Mouse (Mus musculus): ENCODE results near the gene Olfr65. TPM values are rescaled to one million over a fixed set of nuclear protein-coding genes. Genes with fewer than 3 reads are reported as not detected.
A peak's percentile ranks its signal among the peaks of the same experiment; 100 is the strongest.

Olfr65 gene
- not detected in 2 replicates for polyA plus RNA-seq (2015; fragmentation: Nextera tagmentation; extraction: Ambion mirVana)

- H3K27ac ChIP-seq: no peak within 1 kb of the TSS
- H3K4me3 ChIP-seq (replicated peaks): no peak within 1 kb of the TSS
- no peaks in the 10 kb centered on the region for H3K9me3 ChIP-seq
- H3K4me1 ChIP-seq (replicated peaks): no peaks in the 10 kb centered on the region
- no peaks in the 10 kb centered on the region for H3K36me3 ChIP-seq
- H3K27me3 ChIP-seq (replicated peaks): no peaks in the 10 kb centered on the region
- ATAC-seq: no peak
- WGBS: 76% methylated on average over 2 of the region's 2 CpGs
- no peak within 1 kb of the TSS for H3K9ac ChIP-seq
- H3K4me2 ChIP-seq (replicated peaks): no peak within 1 kb of the TSS
Measured at GRCm38 (mm10) chr7:103903187-103903586, at the start of gene Olfr65. Gene Olfr65 (plus strand): TSS chr7:103903487.

GRCm38 (mm10) chr7:103854669-103855068 is 48.6 kb upstream of the Olfr65 start:
- 64% methylated on average over 1 of the region's 1 CpGs for WGBS

GRCm38 (mm10) chr7:103859076-103859475 is 44.2 kb upstream of the Olfr65 start:
- peak; percentile 86; the same call in 1 of the 2 replicates for ATAC-seq
- 62% methylated on average over 2 of the region's 2 CpGs for WGBS

More at GRCm38 (mm10) chr7:103854669-103855068, 48.6 kb upstream of the Olfr65 start:
- ATAC-seq: no peak
- no peaks in the 10 kb centered on the region for H3K4me1 ChIP-seq (replicated peaks)
- no peaks in the 10 kb centered on the region for H3K9me3 ChIP-seq
- H3K4me2 ChIP-seq (replicated peaks): no peak overlapping the region
- H3K4me3 ChIP-seq (replicated peaks): no peak overlapping the region
- H3K9ac ChIP-seq: no peak overlapping the region
- no peaks in the 10 kb centered on the region for H3K36me3 ChIP-seq
- H3K27ac ChIP-seq: no peak overlapping the region
- H3K27me3 ChIP-seq (replicated peaks): no peaks in the 10 kb centered on the region

GRCm38 (mm10) chr7:103860855-103861254 is 42.4 kb upstream of the Olfr65 start:
- Histone ChIP-seq H3K27me3 (replicated peaks) (no peaks in the 10 kb centered on the region), H3K36me3 (no peaks in the 10 kb centered on the region), H3K27ac (no peak overlapping the region), H3K9ac (no peak overlapping the region), H3K9me3 (no peaks in the 10 kb centered on the region), H3K4me2 (replicated peaks) (no peak overlapping the region), H3K4me1 (replicated peaks) (no peaks in the 10 kb centered on the region), H3K4me3 (replicated peaks) (no peak overlapping the region)
- peak; percentile 91 for ATAC-seq
- WGBS: 43% methylated on average over 1 of the region's 1 CpGs

More at GRCm38 (mm10) chr7:103859076-103859475, 44.2 kb upstream of the Olfr65 start:
- no peaks in the 10 kb centered on the region for H3K9me3 ChIP-seq
- H3K4me2 ChIP-seq (replicated peaks): no peak overlapping the region
- H3K4me1 ChIP-seq (replicated peaks): no peaks in the 10 kb centered on the region
- no peak overlapping the region for H3K9ac ChIP-seq
- H3K4me3 ChIP-seq (replicated peaks): no peak overlapping the region
- no peaks in the 10 kb centered on the region for H3K36me3 ChIP-seq
- H3K27ac ChIP-seq: no peak overlapping the region
- no peaks in the 10 kb centered on the region for H3K27me3 ChIP-seq (replicated peaks)

- H3K27ac ChIP-seq: no peak overlapping the region
- ATAC-seq: no peak
Measured at GRCm38 (mm10) chr7:103861531-103861930, 41.8 kb upstream of the Olfr65 start.

GRCm38 (mm10) chr7:103865716-103866115 is 37.6 kb upstream of the Olfr65 start:
- no peak overlapping the region for H3K4me2 ChIP-seq (replicated peaks)
- peak; percentile 90 for ATAC-seq

More at GRCm38 (mm10) chr7:103861531-103861930, 41.8 kb upstream of the Olfr65 start:
- no peak overlapping the region for H3K4me3 ChIP-seq (replicated peaks)
- WGBS: 78% methylated on average over 3 of the region's 3 CpGs
- H3K4me2 ChIP-seq (replicated peaks): no peak overlapping the region
- no peaks in the 10 kb centered on the region for H3K36me3 ChIP-seq
- H3K27me3 ChIP-seq (replicated peaks): no peaks in the 10 kb centered on the region
- no peaks in the 10 kb centered on the region for H3K9me3 ChIP-seq
- no peak overlapping the region for H3K9ac ChIP-seq
- no peaks in the 10 kb centered on the region for H3K4me1 ChIP-seq (replicated peaks)

GRCm38 (mm10) chr7:103870667-103871066 is 32.6 kb upstream of the Olfr65 start:
- peak; percentile 66; the same call in 1 of the 2 replicates for ATAC-seq
- no peaks in the 10 kb centered on the region for H3K36me3 ChIP-seq

More at GRCm38 (mm10) chr7:103865716-103866115, 37.6 kb upstream of the Olfr65 start:
- Histone ChIP-seq H3K9me3 (no peaks in the 10 kb centered on the region), H3K9ac (no peak overlapping the region), H3K27ac (no peak overlapping the region), H3K4me1 (replicated peaks) (no peaks in the 10 kb centered on the region), H3K4me3 (replicated peaks) (no peak overlapping the region), H3K27me3 (replicated peaks) (no peaks in the 10 kb centered on the region), H3K36me3 (no peaks in the 10 kb centered on the region)

GRCm38 (mm10) chr7:103873064-103873463 is 30.2 kb upstream of the Olfr65 start:
- H3K36me3 ChIP-seq: no peaks in the 10 kb centered on the region
- H3K4me1 ChIP-seq (replicated peaks): no peaks in the 10 kb centered on the region
- no peak overlapping the region for H3K4me3 ChIP-seq (replicated peaks)
- no peaks in the 10 kb centered on the region for H3K27me3 ChIP-seq (replicated peaks)
- no peak overlapping the region for H3K27ac ChIP-seq
- H3K9me3 ChIP-seq: no peaks in the 10 kb centered on the region
- WGBS: 7% methylated on average over 1 of the region's 1 CpGs
- no peak overlapping the region for H3K4me2 ChIP-seq (replicated peaks)
- no peak for ATAC-seq
- no peak overlapping the region for H3K9ac ChIP-seq

More at GRCm38 (mm10) chr7:103870667-103871066, 32.6 kb upstream of the Olfr65 start:
- no peak overlapping the region for H3K9ac ChIP-seq
- no peaks in the 10 kb centered on the region for H3K27me3 ChIP-seq (replicated peaks)
- no peaks in the 10 kb centered on the region for H3K4me1 ChIP-seq (replicated peaks)
- no peak overlapping the region for H3K27ac ChIP-seq
- no peak overlapping the region for H3K4me3 ChIP-seq (replicated peaks)
- H3K9me3 ChIP-seq: no peaks in the 10 kb centered on the region
- H3K4me2 ChIP-seq (replicated peaks): no peak overlapping the region

- 35% methylated on average over 5 of the region's 5 CpGs for WGBS
- Histone ChIP-seq H3K4me1 (replicated peaks) (no peaks in the 10 kb centered on the region), H3K9ac (no peak overlapping the region), H3K9me3 (no peaks in the 10 kb centered on the region), H3K4me3 (replicated peaks) (no peak overlapping the region), H3K27me3 (replicated peaks) (no peaks in the 10 kb centered on the region), H3K36me3 (no peaks in the 10 kb centered on the region), H3K27ac (no peak overlapping the region), H3K4me2 (replicated peaks) (no peak overlapping the region)
- no peak for ATAC-seq
Measured at GRCm38 (mm10) chr7:103874451-103874850, 28.8 kb upstream of the Olfr65 start.

GRCm38 (mm10) chr7:103877093-103877492 is 26.2 kb upstream of the Olfr65 start:
- Histone ChIP-seq H3K4me3 (replicated peaks) (no peak overlapping the region), H3K9me3 (no peaks in the 10 kb centered on the region), H3K4me2 (replicated peaks) (no peak overlapping the region), H3K9ac (no peak overlapping the region), H3K4me1 (replicated peaks) (no peaks in the 10 kb centered on the region), H3K27ac (no peak overlapping the region), H3K27me3 (replicated peaks) (no peaks in the 10 kb centered on the region), H3K36me3 (no peaks in the 10 kb centered on the region)
- 83% methylated on average over 2 of the region's 2 CpGs for WGBS
- ATAC-seq: no peak

- H3K36me3 ChIP-seq: no peaks in the 10 kb centered on the region
- no peak within 1 kb of the TSS for H3K9ac ChIP-seq
- H3K9me3 ChIP-seq: no peaks in the 10 kb centered on the region
- no peak for ATAC-seq
- H3K4me2 ChIP-seq (replicated peaks): no peak within 1 kb of the TSS
- H3K27me3 ChIP-seq (replicated peaks): no peaks in the 10 kb centered on the region
- H3K4me1 ChIP-seq (replicated peaks): no peaks in the 10 kb centered on the region
- no peak within 1 kb of the TSS for H3K27ac ChIP-seq
- no peak within 1 kb of the TSS for H3K4me3 ChIP-seq (replicated peaks)
Measured at GRCm38 (mm10) chr7:103886152-103886551, 17.1 kb upstream of the Olfr65 start, which contains the start of gene Olfr66. Gene Olfr66 (minus strand): TSS chr7:103886252.

GRCm38 (mm10) chr7:103894385-103894784 is 8.9 kb upstream of the Olfr65 start, which contains the start of gene Olfr64:
Gene Olfr64 (minus strand): TSS chr7:103894485.
- no peaks in the 10 kb centered on the region for H3K9me3 ChIP-seq
- no peaks in the 10 kb centered on the region for H3K27me3 ChIP-seq (replicated peaks)
- no peak within 1 kb of the TSS for H3K9ac ChIP-seq
- H3K4me1 ChIP-seq (replicated peaks): no peaks in the 10 kb centered on the region
- H3K4me2 ChIP-seq (replicated peaks): no peak within 1 kb of the TSS
- H3K36me3 ChIP-seq: no peaks in the 10 kb centered on the region
- H3K4me3 ChIP-seq (replicated peaks): no peak within 1 kb of the TSS
- WGBS: 73% methylated on average over 1 of the region's 1 CpGs
- no peak for ATAC-seq
- H3K27ac ChIP-seq: no peak within 1 kb of the TSS

GRCm38 (mm10) chr7:103910047-103910446 is 6.8 kb downstream of the Olfr65 start:
- no peaks in the 10 kb centered on the region for H3K27me3 ChIP-seq (replicated peaks)
- WGBS: 22% methylated on average over 3 of the region's 3 CpGs
- H3K9me3 ChIP-seq: no peaks in the 10 kb centered on the region
- no peak overlapping the region for H3K4me3 ChIP-seq (replicated peaks)
- no peak overlapping the region for H3K9ac ChIP-seq
- no peak overlapping the region for H3K27ac ChIP-seq
- H3K4me1 ChIP-seq (replicated peaks): no peaks in the 10 kb centered on the region
- H3K36me3 ChIP-seq: no peaks in the 10 kb centered on the region
- ATAC-seq: peak; percentile 96
- no peak overlapping the region for H3K4me2 ChIP-seq (replicated peaks)
